Mouse (Mus musculus): ENCODE data around the gene Purb. TPM values are rescaled to one million over a fixed set of nuclear protein-coding genes. Genes with fewer than 3 reads are reported as not detected.
"Not testable (repeated sequence)": the region's sequence is repeated elsewhere in the genome, so short reads cannot be mapped to it uniquely, and the experiment has no call there.

The Purb gene
- polyA plus RNA-seq, 1 experiment from 2014 or later: 22.6 TPM

DNA sequence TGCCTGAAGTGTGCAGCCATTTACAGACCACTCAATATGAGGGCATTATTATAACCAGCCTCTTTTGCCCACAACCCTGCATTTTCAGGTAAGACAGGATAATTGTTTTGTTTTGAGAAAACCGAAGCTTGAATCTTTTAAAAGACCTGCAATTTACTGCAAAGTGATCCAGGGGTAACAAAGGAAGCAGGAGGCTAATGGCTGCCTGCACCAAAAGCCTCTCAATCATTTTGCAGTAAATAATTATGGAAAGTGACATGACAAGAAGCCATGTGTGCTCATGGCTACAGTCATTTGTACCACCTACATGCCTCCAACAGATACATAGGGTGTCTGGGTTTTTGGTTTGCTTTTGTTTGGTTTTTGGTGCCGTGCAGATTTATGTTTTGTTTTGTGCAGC, 4.7 kb downstream of the Purb start:
- Histone ChIP-seq H3K27ac (0 out of 2 replicates have a peak overlapping the region, but pooled peaks have one; percentile 29), H3K4me2 (peak overlapping the region; percentile 91), H3K4me1 (replicated peaks) (peaks cover 53% of the 10 kb centered on the region), H3K27me3 (no peaks in the 10 kb centered on the region), H3K36me3 (peaks cover 41% of the 10 kb centered on the region), H3K9me3 (no peaks in the 10 kb centered on the region), H3K9ac (replicated peaks) (0 out of 2 replicates have a peak overlapping the region, but pooled peaks have one; percentile 18), H3K4me3 (replicated peaks) (peak overlapping the region; percentile 97)
- ATAC-seq (ENCODE audit: insufficient number of reproducible peaks, insufficient read depth, low FRiP score, low TSS enrichment, low read depth): no peak
- WGBS: 74% methylated on average over 2 of the region's 2 CpGs

- ATAC-seq (ENCODE audit: insufficient number of reproducible peaks, insufficient read depth, low FRiP score, low TSS enrichment, low read depth): no peak
- peaks cover 44% of the 10 kb centered on the region for H3K4me1 ChIP-seq (replicated peaks)
- H3K27me3 ChIP-seq: no peaks in the 10 kb centered on the region
- no peaks in the 10 kb centered on the region for H3K9me3 ChIP-seq
- H3K4me2 ChIP-seq: no peak overlapping the region
- no peak overlapping the region for H3K27ac ChIP-seq
- H3K4me3 ChIP-seq (replicated peaks): no peak overlapping the region
- no peak overlapping the region for H3K9ac ChIP-seq (replicated peaks)
- peaks cover 47% of the 10 kb centered on the region for H3K36me3 ChIP-seq
- 88% methylated on average over 2 of the region's 2 CpGs for WGBS
Observed at GRCm38 (mm10) chr11:6468541-6468940, 7.2 kb downstream of the Purb start.

GRCm38 (mm10) chr11:6465122-6465521, 10.6 kb downstream of the Purb start:
- no peaks in the 10 kb centered on the region for H3K9me3 ChIP-seq
- peaks cover 32% of the 10 kb centered on the region for H3K36me3 ChIP-seq
- ATAC-seq (ENCODE audit: insufficient number of reproducible peaks, insufficient read depth, low FRiP score, low TSS enrichment, low read depth): no peak
- H3K4me1 ChIP-seq (replicated peaks): peaks cover 15% of the 10 kb centered on the region
- no peak overlapping the region for H3K4me2 ChIP-seq
- no peaks in the 10 kb centered on the region for H3K27me3 ChIP-seq
- no peak overlapping the region for H3K27ac ChIP-seq
- no peak overlapping the region for H3K4me3 ChIP-seq (replicated peaks)
- WGBS: 35% methylated on average over 4 of the region's 4 CpGs
- no peak overlapping the region for H3K9ac ChIP-seq (replicated peaks)

GRCm38 (mm10) chr11:6463159-6463837, 12.4 kb downstream of the Purb start:
- Histone ChIP-seq H3K9me3 (no peaks in the 10 kb centered on the region), H3K27ac (no peak overlapping the region), H3K27me3 (no peaks in the 10 kb centered on the region), H3K4me1 (replicated peaks) (peaks cover 4% of the 10 kb centered on the region), H3K4me2 (no peak overlapping the region), H3K36me3 (peaks cover 29% of the 10 kb centered on the region), H3K9ac (replicated peaks) (no peak overlapping the region), H3K4me3 (replicated peaks) (no peak overlapping the region)
- WGBS: 89% methylated on average over 6 of the region's 6 CpGs
- no peak for ATAC-seq (ENCODE audit: insufficient number of reproducible peaks, insufficient read depth, low FRiP score, low TSS enrichment, low read depth)

- Histone ChIP-seq H3K4me1 (replicated peaks) (no peaks in the 10 kb centered on the region), H3K4me2 (no peak overlapping the region), H3K27ac (no peak overlapping the region), H3K4me3 (replicated peaks) (no peak overlapping the region), H3K9ac (replicated peaks) (no peak overlapping the region), H3K36me3 (no peaks in the 10 kb centered on the region), H3K27me3 (no peaks in the 10 kb centered on the region), H3K9me3 (no peaks in the 10 kb centered on the region)
- WGBS: 83% methylated on average over 6 of the region's 6 CpGs
- ATAC-seq (ENCODE audit: insufficient number of reproducible peaks, insufficient read depth, low FRiP score, low TSS enrichment, low read depth): no peak
Observed at GRCm38 (mm10) chr11:6456083-6456482, 19.6 kb downstream of the Purb start.

DNA sequence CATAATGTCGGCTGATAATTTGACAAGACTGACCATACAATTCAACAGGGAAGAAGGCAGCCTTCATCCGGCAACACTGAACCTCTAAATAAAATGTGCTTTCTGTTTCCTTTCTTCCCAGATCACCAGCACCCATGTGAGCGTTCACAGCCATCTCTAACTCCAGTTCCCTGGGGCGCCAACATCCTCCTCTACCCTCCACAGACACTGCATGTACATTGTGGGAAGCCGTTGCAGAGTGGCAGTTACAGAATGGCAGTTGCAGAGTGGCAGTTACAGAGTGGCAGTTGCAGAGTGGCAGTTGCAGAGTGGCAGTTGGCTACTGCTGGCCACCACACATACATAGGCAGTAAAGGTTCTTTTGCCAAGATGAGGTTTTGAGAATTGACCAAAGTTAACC, 27.6 kb downstream of the Purb start:
- H3K9me3 ChIP-seq; ATAC-seq (ENCODE audit: insufficient number of reproducible peaks, insufficient read depth, low FRiP score, low TSS enrichment, low read depth); H3K9ac ChIP-seq (replicated peaks); H3K36me3 ChIP-seq; H3K4me2 ChIP-seq; H3K27ac ChIP-seq; H3K4me3 ChIP-seq (replicated peaks); H3K4me1 ChIP-seq (replicated peaks); H3K27me3 ChIP-seq: not testable (repeated sequence)
- 92% methylated on average over 5 of the region's 5 CpGs for WGBS

GRCm38 (mm10) chr11:6447493-6447892, 28.2 kb downstream of the Purb start:
- WGBS: 93% methylated on average over 4 of the region's 4 CpGs
- Histone ChIP-seq H3K27me3 (no peaks in the 10 kb centered on the region), H3K9ac (replicated peaks) (no peak overlapping the region), H3K4me1 (replicated peaks) (no peaks in the 10 kb centered on the region; the same call in 1 of the 2 replicates), H3K9me3 (no peaks in the 10 kb centered on the region), H3K4me3 (replicated peaks) (no peak overlapping the region), H3K27ac (no peak overlapping the region), H3K36me3 (no peaks in the 10 kb centered on the region), H3K4me2 (no peak overlapping the region)
- no peak for ATAC-seq (ENCODE audit: insufficient number of reproducible peaks, insufficient read depth, low FRiP score, low TSS enrichment, low read depth)

GRCm38 (mm10) chr11:6445951-6446350, 29.8 kb downstream of the Purb start:
- Histone ChIP-seq H3K27ac (no peak overlapping the region), H3K9me3 (no peaks in the 10 kb centered on the region), H3K36me3 (peaks cover 7% of the 10 kb centered on the region; the same call in 1 of the 2 replicates), H3K9ac (replicated peaks) (no peak overlapping the region), H3K4me2 (no peak overlapping the region), H3K4me1 (replicated peaks) (no peaks in the 10 kb centered on the region; the same call in 1 of the 2 replicates), H3K27me3 (no peaks in the 10 kb centered on the region), H3K4me3 (replicated peaks) (no peak overlapping the region)
- ATAC-seq (ENCODE audit: insufficient number of reproducible peaks, insufficient read depth, low FRiP score, low TSS enrichment, low read depth): no peak
- WGBS: 88% methylated on average over 7 of the region's 7 CpGs

- H3K4me1 ChIP-seq (replicated peaks): no peaks in the 10 kb centered on the region; the same call in 1 of the 2 replicates
- H3K4me2 ChIP-seq: no peak overlapping the region
- peaks cover 11% of the 10 kb centered on the region; the same call in 1 of the 2 replicates for H3K36me3 ChIP-seq
- no peaks in the 10 kb centered on the region for H3K27me3 ChIP-seq
- H3K27ac ChIP-seq: no peak overlapping the region
- ATAC-seq (ENCODE audit: insufficient number of reproducible peaks, insufficient read depth, low FRiP score, low TSS enrichment, low read depth): no peak
- no peaks in the 10 kb centered on the region for H3K9me3 ChIP-seq
- H3K9ac ChIP-seq (replicated peaks): no peak overlapping the region
- no peak overlapping the region for H3K4me3 ChIP-seq (replicated peaks)
- 90% methylated on average over 4 of the region's 4 CpGs for WGBS
Observed at GRCm38 (mm10) chr11:6445441-6445840, 30.3 kb downstream of the Purb start.

- WGBS: under 1% methylated on average over 72 of the region's 80 CpGs
- Histone ChIP-seq H3K4me3 (replicated peaks) (peak within 1 kb of the TSS; percentile 70), H3K36me3 (peaks cover 11% of the 10 kb centered on the region; the same call in 1 of the 2 replicates), H3K9ac (replicated peaks) (peak within 1 kb of the TSS; percentile 89), H3K4me1 (replicated peaks) (no peaks in the 10 kb centered on the region; the same call in 1 of the 2 replicates), H3K4me2 (peak within 1 kb of the TSS; percentile 81), H3K27ac (peak within 1 kb of the TSS; percentile 97), H3K27me3 (no peaks in the 10 kb centered on the region), H3K9me3 (no peaks in the 10 kb centered on the region)
- ATAC-seq (ENCODE audit: insufficient number of reproducible peaks, insufficient read depth, low FRiP score, low TSS enrichment, low read depth): peak; percentile 99
Observed at GRCm38 (mm10) chr11:6444077-6444853, 31.5 kb downstream of the Purb start, which contains the start of gene H2afv. Gene H2afv (minus strand): TSS chr11:6444443.

GRCm38 (mm10) chr11:6443727-6444076, 32.0 kb downstream of the Purb start:
- peak overlapping the region; percentile 81 for H3K4me2 ChIP-seq
- peak overlapping the region; percentile 89 for H3K9ac ChIP-seq (replicated peaks)
- H3K36me3 ChIP-seq: peaks cover 13% of the 10 kb centered on the region
- H3K9me3 ChIP-seq: no peaks in the 10 kb centered on the region
- no peak for ATAC-seq (ENCODE audit: insufficient number of reproducible peaks, insufficient read depth, low FRiP score, low TSS enrichment, low read depth)
- 1% methylated on average over 10 of the region's 10 CpGs for WGBS
- H3K27me3 ChIP-seq: no peaks in the 10 kb centered on the region
- H3K4me3 ChIP-seq (replicated peaks): peak overlapping the region; percentile 70
- peak overlapping the region; percentile 97 for H3K27ac ChIP-seq
- H3K4me1 ChIP-seq (replicated peaks): no peaks in the 10 kb centered on the region; the same call in 1 of the 2 replicates
